Mouse (Mus musculus): ENCODE data around the gene Yes1. TPM values are rescaled to one million over a fixed set of nuclear protein-coding genes. Genes with fewer than 3 reads are reported as not detected.
A peak's percentile ranks its signal among the peaks of the same experiment; 100 is the strongest.
"Not testable (repeated sequence)": the region's sequence is repeated elsewhere in the genome, so short reads cannot be mapped to it uniquely, and the experiment has no call there.

Yes1 gene
- total RNA-seq, 2 experiments from 2014 or later = not detected

DNA sequence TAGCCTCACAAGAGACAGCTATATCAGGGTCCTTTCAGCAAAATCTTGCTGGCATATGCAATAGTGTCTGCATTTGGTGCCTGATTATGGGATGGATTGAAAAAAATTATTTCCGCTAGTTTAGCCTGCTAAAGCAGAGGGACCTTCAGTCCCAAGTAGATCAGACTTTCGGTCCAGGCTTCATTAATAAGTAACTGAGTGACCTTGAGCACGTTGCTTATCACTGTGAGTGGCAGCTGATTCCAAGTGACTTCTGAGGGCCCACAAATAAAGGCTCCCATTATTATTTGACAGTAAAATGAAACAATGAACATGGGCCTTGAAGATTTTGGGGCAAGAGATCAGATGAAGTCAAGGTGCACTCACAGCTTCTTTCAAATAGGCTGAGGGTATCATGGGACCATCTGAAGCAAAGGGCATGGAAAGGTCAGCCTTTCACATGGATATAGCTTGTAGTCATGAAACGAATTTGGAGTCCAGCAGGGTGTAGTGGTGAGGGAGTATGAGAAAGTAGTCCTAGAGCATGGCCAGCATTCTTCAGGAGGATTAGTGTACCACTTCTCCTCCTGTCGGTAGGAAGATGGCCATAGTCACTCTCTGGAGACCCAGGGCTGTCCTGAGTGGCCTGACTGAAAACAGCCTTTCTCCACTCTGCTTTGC, 86.4 kb downstream of the Yes1 start:
- ATAC-seq (replicated peaks; ENCODE audit: low FRiP score, poor library complexity, severe bottlenecking) = no peak

GRCm38 (mm10) chr5:32706226-32706780, 95.3 kb downstream of the Yes1 start:
- ATAC-seq (replicated peaks; ENCODE audit: low FRiP score, poor library complexity, severe bottlenecking) = no peak

DNA sequence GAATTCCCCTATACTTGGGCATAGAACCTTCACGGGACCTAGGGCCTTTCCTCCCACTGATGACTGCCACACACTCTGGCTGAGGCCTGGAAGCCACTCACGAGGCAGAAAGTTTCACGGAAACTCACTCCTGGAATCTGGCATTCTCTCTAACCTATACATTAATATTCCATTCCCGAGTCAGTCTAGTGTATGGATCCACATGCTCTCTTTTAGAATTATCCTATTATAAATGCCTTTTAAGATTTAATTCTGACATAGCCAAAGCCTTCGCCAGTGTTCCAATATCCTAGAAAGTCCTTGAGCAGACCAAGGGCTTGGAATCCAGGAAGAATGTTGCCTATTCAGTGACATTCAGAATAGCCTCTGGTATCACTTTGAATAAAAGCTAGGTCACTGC, 100.5 kb downstream of the Yes1 start:
- ATAC-seq (replicated peaks; ENCODE audit: low FRiP score, poor library complexity, severe bottlenecking) = no peak

- no peak for ATAC-seq (replicated peaks; ENCODE audit: low FRiP score, poor library complexity, severe bottlenecking)
These were observed 101.5 kb downstream of the Yes1 start for GRCm38 (mm10) chr5:32712221-32713041.

GRCm38 (mm10) chr5:32713042-32713702, 102.2 kb downstream of the Yes1 start:
- no peak for ATAC-seq (replicated peaks; ENCODE audit: low FRiP score, poor library complexity, severe bottlenecking)

DNA sequence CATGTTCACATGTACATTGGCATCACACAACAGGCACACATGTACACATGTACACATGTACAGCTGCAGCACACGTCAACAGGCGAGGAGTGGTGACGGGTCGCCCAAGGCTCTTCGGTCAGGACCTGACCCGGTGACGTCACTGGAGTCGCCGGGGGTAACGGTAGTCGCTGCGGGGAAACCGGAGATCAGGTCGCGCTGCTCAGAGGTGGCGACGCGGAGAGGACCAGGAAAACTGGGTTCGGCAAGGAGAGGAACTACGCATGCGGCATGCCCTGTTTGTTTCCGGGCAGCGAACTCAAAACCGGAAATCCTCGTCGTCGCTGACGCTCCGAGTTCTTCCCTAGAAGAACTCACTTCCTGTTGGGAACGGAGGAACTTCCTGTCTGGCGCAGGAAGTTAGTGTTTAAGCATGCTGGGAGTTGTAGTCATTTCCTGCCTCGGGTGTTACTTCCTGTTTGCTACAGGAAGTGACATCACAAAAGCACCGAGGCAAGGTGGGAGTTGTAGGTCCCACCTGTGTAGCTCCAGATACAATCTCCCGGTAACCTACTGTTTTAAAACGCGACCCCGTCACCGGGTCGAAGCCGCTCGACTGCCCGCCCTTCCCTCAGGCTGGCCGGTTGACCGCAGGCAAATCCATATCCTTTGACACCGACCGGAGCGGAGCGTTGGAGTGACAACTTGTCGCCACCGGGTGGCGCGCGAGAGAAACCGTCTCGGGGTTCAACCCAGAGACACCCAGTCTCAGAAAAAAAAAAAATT, 102.9 kb downstream of the Yes1 start:
- ATAC-seq (replicated peaks; ENCODE audit: low FRiP score, poor library complexity, severe bottlenecking) = peak; percentile 99

DNA sequence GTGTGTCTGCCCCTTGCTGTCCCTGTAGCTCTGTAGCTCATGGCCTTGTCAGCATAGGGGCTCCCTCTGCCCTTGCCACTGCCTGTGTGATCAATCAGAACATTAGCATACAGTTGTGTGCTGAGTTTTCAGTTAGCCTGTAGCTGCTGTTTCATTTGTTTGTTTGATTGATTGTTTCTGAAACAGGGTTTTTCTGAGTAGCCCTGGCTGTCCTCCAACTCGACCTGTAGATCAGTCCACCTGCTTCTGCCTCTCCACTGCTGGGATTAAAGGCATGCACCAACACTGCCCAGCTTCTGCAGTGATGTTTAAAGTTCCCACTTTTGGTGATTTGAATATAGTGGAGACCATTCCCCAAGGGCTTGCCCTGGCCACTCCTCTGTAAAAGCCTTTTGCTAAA, 106.8 kb downstream of the Yes1 start:
- no peak for ATAC-seq (replicated peaks; ENCODE audit: low FRiP score, poor library complexity, severe bottlenecking)

- no peak for ATAC-seq (replicated peaks; ENCODE audit: low FRiP score, poor library complexity, severe bottlenecking)
These were observed 107.9 kb downstream of the Yes1 start for GRCm38 (mm10) chr5:32718916-32719315.

DNA sequence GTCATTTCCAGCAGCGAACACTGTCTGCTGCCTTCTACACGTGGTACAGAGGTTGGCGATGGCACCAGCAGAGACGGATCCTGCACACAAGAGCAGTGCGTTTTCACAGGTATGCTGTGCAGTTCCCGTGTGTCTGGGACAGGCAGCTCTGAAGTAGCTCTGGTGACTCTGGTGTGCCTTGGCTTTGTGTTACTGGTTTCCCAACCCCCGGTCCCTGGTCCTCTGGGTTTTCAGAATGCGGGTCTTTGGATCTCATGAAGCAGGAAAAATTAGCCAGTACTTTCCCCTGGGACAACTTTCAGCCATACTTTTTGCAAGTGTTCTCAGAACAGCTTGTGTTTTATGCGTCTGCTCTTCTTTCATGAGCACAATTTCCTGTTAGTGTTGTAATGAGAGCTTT, 109.4 kb downstream of the Yes1 start:
- ATAC-seq (replicated peaks; ENCODE audit: low FRiP score, poor library complexity, severe bottlenecking) = no peak

GRCm38 (mm10) chr5:32721316-32721715, 110.3 kb downstream of the Yes1 start:
- no peak for ATAC-seq (replicated peaks; ENCODE audit: low FRiP score, poor library complexity, severe bottlenecking)

DNA sequence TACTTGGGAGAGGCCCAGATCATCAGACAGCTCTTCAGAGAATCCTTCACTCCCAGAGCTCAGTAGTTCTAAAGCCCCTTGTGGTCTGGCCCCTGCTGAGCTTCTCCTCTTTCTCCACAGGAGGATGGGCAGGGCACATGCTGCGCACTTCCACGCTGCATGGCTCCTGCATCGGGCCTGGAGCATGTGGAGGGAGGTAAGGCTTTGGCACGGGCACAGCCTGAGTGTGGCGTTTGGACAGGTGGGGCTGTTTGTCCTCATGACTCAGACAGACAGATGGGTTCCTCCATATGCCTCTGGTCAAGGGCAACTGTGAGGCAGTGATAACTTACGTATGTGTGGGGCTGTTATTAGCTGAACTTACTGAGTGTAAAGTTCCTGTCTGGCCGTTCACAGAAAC, 111.3 kb downstream of the Yes1 start:
- no peak for ATAC-seq (replicated peaks; ENCODE audit: low FRiP score, poor library complexity, severe bottlenecking)

DNA sequence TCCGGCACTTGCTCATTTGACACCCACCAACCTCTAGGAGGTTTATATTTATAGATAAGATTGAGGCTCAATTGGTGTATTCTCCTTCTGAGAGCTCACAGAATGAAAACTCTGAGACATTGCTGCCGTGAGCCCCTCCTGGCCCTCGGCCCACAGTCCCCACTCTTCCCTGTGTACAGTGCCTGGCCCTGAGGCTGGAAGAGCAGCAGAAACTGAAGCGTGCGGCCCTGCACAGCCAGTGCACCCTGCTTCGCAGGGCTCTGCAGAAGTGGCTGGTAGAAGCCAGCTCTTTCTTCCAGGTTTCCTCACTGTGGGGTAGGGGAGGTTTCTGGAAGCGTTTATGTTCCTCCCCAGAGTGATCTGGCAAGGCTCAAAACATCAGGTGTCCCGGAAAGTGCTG, 111.7 kb downstream of the Yes1 start:
- ATAC-seq (replicated peaks; ENCODE audit: low FRiP score, poor library complexity, severe bottlenecking) = peak; percentile 70

GRCm38 (mm10) chr5:32723981-32724380, 113.0 kb downstream of the Yes1 start:
- ATAC-seq (replicated peaks; ENCODE audit: low FRiP score, poor library complexity, severe bottlenecking) = no peak

DNA sequence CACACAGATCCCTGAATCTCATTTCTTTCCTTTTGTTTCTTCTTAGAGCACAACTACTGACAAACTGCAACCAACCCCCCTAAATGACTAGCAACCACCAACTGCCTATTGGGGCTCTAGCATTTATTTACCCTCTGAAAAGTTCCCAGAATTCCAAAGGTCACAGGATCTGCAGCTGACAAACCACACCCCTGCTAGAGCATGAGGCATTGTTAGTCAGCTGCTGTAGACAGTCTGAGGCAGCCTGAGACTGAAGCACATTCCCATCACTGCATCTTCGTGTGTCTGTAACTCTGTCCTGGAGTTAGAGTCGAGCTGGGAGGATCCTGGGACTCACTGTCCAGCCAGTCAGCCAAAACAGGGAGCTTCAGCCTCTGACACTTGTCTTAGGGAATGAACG, 114.4 kb downstream of the Yes1 start:
- ATAC-seq (replicated peaks; ENCODE audit: low FRiP score, poor library complexity, severe bottlenecking) = not testable (repeated sequence)

DNA sequence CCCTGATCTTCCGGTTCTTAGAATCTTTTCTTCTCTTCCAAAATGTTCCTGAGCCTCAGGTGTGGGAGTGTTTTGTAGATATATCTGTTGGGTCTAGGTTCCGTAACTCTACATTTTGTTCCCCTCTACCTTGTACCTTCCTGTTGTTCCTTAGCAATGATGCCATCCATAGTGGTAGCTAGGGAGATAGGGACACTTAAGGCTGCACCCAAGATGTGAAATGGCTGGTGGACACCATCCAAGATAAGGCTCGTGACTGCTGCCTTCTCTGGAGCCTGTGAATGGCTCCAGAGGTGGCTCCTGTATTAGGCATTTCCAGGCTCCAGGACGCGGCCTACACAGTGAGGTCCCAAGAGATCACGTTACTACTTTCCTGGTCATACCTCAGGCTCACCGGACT, 117.3 kb downstream of the Yes1 start:
- ATAC-seq (replicated peaks; ENCODE audit: low FRiP score, poor library complexity, severe bottlenecking) = peak; percentile 58

GRCm38 (mm10) chr5:32728851-32729250, 117.9 kb downstream of the Yes1 start:
- 0 out of 2 replicates have a peak, but pooled peaks have one; percentile 36 for ATAC-seq (replicated peaks; ENCODE audit: low FRiP score, poor library complexity, severe bottlenecking)

DNA sequence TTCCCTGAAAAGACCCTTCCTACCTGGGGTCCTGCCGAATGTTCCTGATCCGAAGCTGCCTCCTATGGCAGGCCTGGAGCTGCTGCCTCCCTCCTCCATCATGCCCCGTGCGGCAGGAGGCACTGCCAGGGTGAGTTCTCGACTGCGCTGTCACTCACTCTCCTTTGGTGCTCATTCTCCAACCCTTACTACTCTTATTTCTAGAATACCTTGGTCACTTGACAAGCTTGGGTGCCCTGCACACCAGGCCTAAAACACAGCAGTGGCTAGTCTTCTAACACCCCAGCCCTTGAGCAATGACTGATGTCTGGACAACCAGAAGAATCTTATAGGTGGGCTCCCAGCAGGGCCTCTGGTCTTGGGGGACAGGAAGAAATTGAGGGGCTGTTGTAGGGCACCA, 122.9 kb downstream of the Yes1 start:
- ATAC-seq (replicated peaks; ENCODE audit: low FRiP score, poor library complexity, severe bottlenecking) = peak; percentile 67

GRCm38 (mm10) chr5:32735779-32736178, 124.8 kb downstream of the Yes1 start:
- no peak for ATAC-seq (replicated peaks; ENCODE audit: low FRiP score, poor library complexity, severe bottlenecking)

Data from erythroid progenitor cell, adult 5-6 weeks (primary cell).